Mouse (Mus musculus): Measurements from ENCODE around the gene Tsc22d3.
"Not testable (repeated sequence)": the region's sequence is repeated elsewhere in the genome, so short reads cannot be mapped to it uniquely, and the experiment has no call there.

Gene Tsc22d3

GRCm38 (mm10) chrX:140567711-140568407, 32.6 kb downstream of the Tsc22d3 start:
- peak; percentile 69 for DNase-seq (ENCODE audit: low read depth, low spot score)

GRCm38 (mm10) chrX:140565759-140566158, 34.7 kb downstream of the Tsc22d3 start:
- DNase-seq (ENCODE audit: low read depth, low spot score), result no peak

GRCm38 (mm10) chrX:140565212-140565611, 35.2 kb downstream of the Tsc22d3 start:
- no peak for DNase-seq (ENCODE audit: low read depth, low spot score)

GRCm38 (mm10) chrX:140564777-140565176, 35.7 kb downstream of the Tsc22d3 start:
- DNase-seq (ENCODE audit: low read depth, low spot score), result no peak

- peak; percentile 95 for DNase-seq (ENCODE audit: low read depth, low spot score)
Observed at GRCm38 (mm10) chrX:140558176-140558844, 42.1 kb downstream of the Tsc22d3 start.

- DNase-seq (ENCODE audit: low read depth, low spot score), result no peak
Observed at GRCm38 (mm10) chrX:140555965-140556364, 44.5 kb downstream of the Tsc22d3 start.

- no peak for DNase-seq (ENCODE audit: low read depth, low spot score)
Observed at GRCm38 (mm10) chrX:140555423-140555822, 45.0 kb downstream of the Tsc22d3 start.

- DNase-seq (ENCODE audit: low read depth, low spot score), result no peak
Observed at GRCm38 (mm10) chrX:140547660-140548419, 52.6 kb downstream of the Tsc22d3 start.

GRCm38 (mm10) chrX:140544737-140545136, 55.7 kb downstream of the Tsc22d3 start:
- peak; percentile 87 for DNase-seq (ENCODE audit: low read depth, low spot score)

GRCm38 (mm10) chrX:140542938-140543673, 57.4 kb downstream of the Tsc22d3 start:
- DNase-seq (ENCODE audit: low read depth, low spot score), result peak; percentile 83

GRCm38 (mm10) chrX:140542474-140542845, 58.0 kb downstream of the Tsc22d3 start:
- peak; percentile 55 for DNase-seq (ENCODE audit: low read depth, low spot score)

- peak; percentile 53 for DNase-seq (ENCODE audit: low read depth, low spot score)
Observed at GRCm38 (mm10) chrX:140541711-140542473, 58.6 kb downstream of the Tsc22d3 start.

GRCm38 (mm10) chrX:140540500-140541114, 59.9 kb downstream of the Tsc22d3 start:
- no peak for DNase-seq (ENCODE audit: low read depth, low spot score)

- DNase-seq (ENCODE audit: low read depth, low spot score), result not testable (repeated sequence)
Observed at GRCm38 (mm10) chrX:140539831-140540230, 60.6 kb downstream of the Tsc22d3 start.

- DNase-seq (ENCODE audit: low read depth, low spot score), result no peak
Observed at GRCm38 (mm10) chrX:140539111-140539680, 61.3 kb downstream of the Tsc22d3 start.

- no peak for DNase-seq (ENCODE audit: low read depth, low spot score)
Observed at GRCm38 (mm10) chrX:140538649-140539048, 61.8 kb downstream of the Tsc22d3 start.

- no peak for DNase-seq (ENCODE audit: low read depth, low spot score)
Observed at GRCm38 (mm10) chrX:140537662-140538061, 62.8 kb downstream of the Tsc22d3 start.

- DNase-seq (ENCODE audit: low read depth, low spot score), result no peak
Observed at GRCm38 (mm10) chrX:140535487-140535886, 65.0 kb downstream of the Tsc22d3 start.

- DNase-seq (ENCODE audit: low read depth, low spot score), result no peak
Observed at GRCm38 (mm10) chrX:140534306-140534705, 66.2 kb downstream of the Tsc22d3 start.

GRCm38 (mm10) chrX:140532325-140532724, 68.1 kb downstream of the Tsc22d3 start:
- no peak for DNase-seq (ENCODE audit: low read depth, low spot score)

All from 3T3-L1 (cell line).